ENCODE assay signal across 8 mouse cellular contexts in the genomic region with DNA sequence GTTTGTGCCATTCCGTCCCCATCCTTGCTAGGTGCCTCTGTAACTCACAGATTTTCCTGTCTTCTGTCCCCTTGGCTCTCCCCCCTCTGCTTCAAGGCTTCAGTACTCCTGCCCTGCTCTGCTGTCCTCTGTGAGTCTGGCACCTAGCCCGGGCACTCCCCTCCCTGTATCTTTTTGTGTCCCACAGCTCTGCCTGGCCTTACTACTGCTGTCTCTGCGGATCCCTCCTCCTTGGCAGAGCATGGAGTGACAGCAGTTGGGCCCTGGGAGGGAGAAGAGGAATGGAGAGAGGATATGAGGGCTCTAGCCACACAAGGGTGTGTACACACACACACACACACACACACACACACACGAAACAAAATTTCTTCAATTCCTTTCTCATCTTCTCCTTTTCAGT. TPM values are rescaled to one million over a fixed set of nuclear protein-coding genes. Genes with fewer than 3 reads are reported as not detected.
A peak's percentile ranks its signal among the peaks of the same experiment; 100 is the strongest.
DNase-seq lines count a peak whose midpoint lies in the region; ATAC-seq lines count a peak whose summit lies in the region.

A gene (minus strand): TSS at position 227 of the 400 bp plus-strand sequence.

- no peaks in the 10 kb centered on the region for H3K27me3 ChIP-seq in forebrain, embryonic 12.5 days
- no peaks in the 10 kb centered on the region for H3K27me3 ChIP-seq in limb, embryonic 12.5 days
- H3K27me3 ChIP-seq in midbrain, embryonic 13.5 days: no peaks in the 10 kb centered on the region

- peak within 1 kb of the TSS; percentile 76 for H3K4me2 ChIP-seq in forebrain, embryonic 12.5 days
- H3K4me2 ChIP-seq in limb, embryonic 12.5 days: peak within 1 kb of the TSS; percentile 88
- H3K4me2 ChIP-seq in midbrain, embryonic 13.5 days (replicated peaks): peak within 1 kb of the TSS; percentile 79

- peak within 1 kb of the TSS; percentile 86 for H3K27ac ChIP-seq in forebrain, embryonic 12.5 days
- H3K27ac ChIP-seq in limb, embryonic 12.5 days: peak within 1 kb of the TSS; percentile 95
- H3K27ac ChIP-seq in midbrain, embryonic 13.5 days: peak within 1 kb of the TSS; percentile 65

- no peaks in the 10 kb centered on the region for H3K9me3 ChIP-seq in forebrain, embryonic 12.5 days
- no peaks in the 10 kb centered on the region for H3K9me3 ChIP-seq in limb, embryonic 12.5 days
- no peaks in the 10 kb centered on the region for H3K9me3 ChIP-seq in midbrain, embryonic 13.5 days

- H3K36me3 ChIP-seq in forebrain, embryonic 12.5 days (replicated peaks): peaks cover 29% of the 10 kb centered on the region
- H3K36me3 ChIP-seq in limb, embryonic 12.5 days: peaks cover 32% of the 10 kb centered on the region
- peaks cover 26% of the 10 kb centered on the region for H3K36me3 ChIP-seq in midbrain, embryonic 13.5 days

- WGBS in forebrain, embryonic 12.5 days: 39% methylated on average over 4 of the region's 4 CpGs
- 42% methylated on average over 4 of the region's 4 CpGs for WGBS in limb, embryonic 12.5 days
- 38% methylated on average over 4 of the region's 4 CpGs for WGBS in midbrain, embryonic 13.5 days

- H3K9ac ChIP-seq in forebrain, embryonic 12.5 days: peak within 1 kb of the TSS; percentile 87
- H3K9ac ChIP-seq in limb, embryonic 12.5 days (replicated peaks): peak within 1 kb of the TSS; percentile 89
- H3K9ac ChIP-seq in midbrain, embryonic 13.5 days (replicated peaks): peak within 1 kb of the TSS; percentile 85

- H3K4me3 ChIP-seq in forebrain, embryonic 12.5 days (replicated peaks): peak within 1 kb of the TSS; percentile 84
- peak within 1 kb of the TSS; percentile 82 for H3K4me3 ChIP-seq in limb, embryonic 12.5 days (replicated peaks)
- H3K4me3 ChIP-seq in midbrain, embryonic 13.5 days (replicated peaks): peak within 1 kb of the TSS; percentile 85

- peak; percentile 21 for DNase-seq in embryo, embryonic 10.5 days (ENCODE audit: low spot score)
- DNase-seq in embryo, embryonic 11 days: no peak
- peak; percentile 81 for DNase-seq in adrenal gland, postnatal 25 days
- DNase-seq in heart, postnatal 4 days: peak; percentile 86
- DNase-seq in thymus, postnatal 36 days: no peak

- ATAC-seq in forebrain, embryonic 12.5 days (ENCODE audit: low FRiP score): peak; percentile 27
- ATAC-seq in limb, embryonic 12.5 days (ENCODE audit: insufficient number of reproducible peaks, insufficient read depth, low FRiP score, low TSS enrichment, low read depth): peak; percentile 23; the same call in 1 of the 2 replicates
- peak; percentile 46 for ATAC-seq in midbrain, embryonic 13.5 days

- peaks cover 21% of the 10 kb centered on the region for H3K4me1 ChIP-seq in forebrain, embryonic 12.5 days
- peaks cover 29% of the 10 kb centered on the region for H3K4me1 ChIP-seq in limb, embryonic 12.5 days (replicated peaks)
- peaks cover 27% of the 10 kb centered on the region for H3K4me1 ChIP-seq in midbrain, embryonic 13.5 days (replicated peaks)

RNA-seq across cellular contexts. Expression of the gene that starts here (rescaled TPM):
- 0.15 and 0.24 TPM in 2 replicates for total RNA-seq in adrenal gland, postnatal 25 days (2021)
- 0.04 and 0.27 TPM in 2 replicates for polyA plus RNA-seq in forebrain, embryonic 12.5 days (2016; fragmentation: Nextera tagmentation; extraction: Ambion mirVana)
- under 1 TPM; 0.62 to 0.65 TPM for total RNA-seq in heart, postnatal 4 days (2021)
- 0.20 and 0.21 TPM in 2 replicates for polyA plus RNA-seq in limb, embryonic 12.5 days (2016; fragmentation: Nextera tagmentation; extraction: Ambion mirVana)
- 0.23 and 0.26 TPM in 2 replicates for polyA plus RNA-seq in midbrain, embryonic 13.5 days (2015; fragmentation: Nextera tagmentation; extraction: Ambion mirVana)

Comparison
In these comparisons a context has a peak if more than half of its experiments do, and no peak if none do; other contexts are left out.
1. Peak in DNase-seq in adrenal gland, postnatal 25 days; RNA of the gene not detected or under 1 TPM.
2. Peak in ATAC-seq, H3K4me3 ChIP-seq, H3K27ac ChIP-seq, H3K9ac ChIP-seq and H3K4me2 ChIP-seq in forebrain, embryonic 12.5 days; RNA of the gene not detected or under 1 TPM.
3. Peak in DNase-seq in heart, postnatal 4 days; RNA of the gene not detected or under 1 TPM.
4. Peak in ATAC-seq, H3K4me3 ChIP-seq, H3K27ac ChIP-seq, H3K9ac ChIP-seq and H3K4me2 ChIP-seq in limb, embryonic 12.5 days; RNA of the gene not detected or under 1 TPM.
5. Peak in ATAC-seq, H3K4me3 ChIP-seq, H3K27ac ChIP-seq, H3K9ac ChIP-seq and H3K4me2 ChIP-seq in midbrain, embryonic 13.5 days; RNA of the gene not detected or under 1 TPM.